Mouse (Mus musculus): ENCODE data around the gene Olfr452.

GRCm38 (mm10) chr6:42756104-42756503, 28.8 kb upstream of the Olfr452 start, which contains the start of gene Olfr38:
- TF ChIP-seq CTCF (IDR thresholded peaks at IDR 0.05; ENCODE audit: control insufficient read depth, insufficient read depth, insufficient replicate concordance, low read depth, low read length) (no peak), POLR2A (IDR thresholded peaks at IDR 0.05; ENCODE audit: control insufficient read depth, low read depth, low read length) (no peak)

All from testis, adult 2 months (tissue).